Mouse (Mus musculus): ENCODE measurements around the gene Gm9736.
"Not testable (repeated sequence)": the region's sequence is repeated elsewhere in the genome, so short reads cannot be mapped to it uniquely, and the experiment has no call there.

Gene Gm9736

GRCm38 (mm10) chr10:77751254-77751653 is at the start of gene Gm9736:
Gene Gm9736 (minus strand): TSS chr10:77751354.
- not testable (repeated sequence) for DNase-seq (ENCODE audit: low spot score in 2 of 2)

DNA sequence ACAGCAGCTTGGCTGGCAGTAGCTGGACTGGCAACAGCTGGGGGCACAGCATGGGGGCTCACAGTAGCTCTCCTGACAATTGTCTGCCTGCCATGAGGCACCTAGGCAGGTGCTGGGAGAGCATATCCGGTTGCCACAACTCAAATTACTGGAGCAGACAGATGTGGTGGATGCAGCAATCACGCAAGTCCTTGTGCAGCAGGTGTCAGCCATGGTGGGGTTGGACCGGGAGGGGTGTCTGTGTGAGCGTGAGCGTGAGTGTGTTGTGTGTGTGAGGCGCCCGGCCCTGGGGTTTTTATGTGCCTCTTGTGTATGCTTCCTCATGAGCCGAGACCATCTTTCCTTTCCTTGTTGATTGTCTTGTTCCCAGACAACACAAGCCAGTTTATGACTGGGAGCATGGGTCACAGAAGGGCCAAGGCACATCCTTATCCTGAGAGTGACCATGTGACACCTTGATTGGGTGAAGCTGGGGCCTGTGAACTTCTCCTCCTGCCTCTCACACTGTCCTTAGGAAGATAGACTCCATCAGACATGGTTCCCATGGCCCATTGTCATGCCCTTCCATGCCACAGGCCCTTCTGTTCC is 47.9 kb upstream of the Gm9736 start, which contains the start of gene Gm19668:
TSS of gene Gm19668 (minus strand) at position 213 of the 588 bp plus-strand sequence.
- no peak for DNase-seq (ENCODE audit: low spot score in 2 of 2)

GRCm38 (mm10) chr10:77798164-77798920 is 47.2 kb upstream of the Gm9736 start:
- not testable (repeated sequence) for DNase-seq (ENCODE audit: low spot score in 2 of 2)

DNA sequence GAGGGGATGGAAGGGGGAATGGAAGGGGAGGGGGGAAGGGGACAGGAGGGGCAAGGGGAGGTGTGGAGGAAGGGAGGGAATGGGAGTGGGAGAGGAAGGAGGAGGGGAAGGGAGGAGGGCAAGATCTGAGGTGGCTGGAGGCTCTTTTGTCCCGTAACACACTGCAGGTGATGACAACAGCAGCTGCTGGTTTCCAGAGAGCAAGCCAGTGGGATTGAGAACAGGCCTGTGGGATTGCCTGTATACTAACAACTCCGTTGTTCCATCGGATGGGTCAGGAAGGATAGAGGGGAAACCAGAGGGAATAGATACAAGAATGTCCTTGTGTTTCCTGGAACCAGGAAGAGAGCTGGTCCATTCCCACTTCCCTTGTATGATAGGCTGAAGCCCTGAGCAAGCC is 46.5 kb upstream of the Gm9736 start:
- DNase-seq (ENCODE audit: low spot score in 2 of 2): no peak

GRCm38 (mm10) chr10:77794976-77795375 is 43.8 kb upstream of the Gm9736 start, which contains the start of gene Gm9639:
Gene Gm9639 (minus strand): TSS chr10:77795076.
- no peak for DNase-seq (ENCODE audit: low spot score in 2 of 2)

DNA sequence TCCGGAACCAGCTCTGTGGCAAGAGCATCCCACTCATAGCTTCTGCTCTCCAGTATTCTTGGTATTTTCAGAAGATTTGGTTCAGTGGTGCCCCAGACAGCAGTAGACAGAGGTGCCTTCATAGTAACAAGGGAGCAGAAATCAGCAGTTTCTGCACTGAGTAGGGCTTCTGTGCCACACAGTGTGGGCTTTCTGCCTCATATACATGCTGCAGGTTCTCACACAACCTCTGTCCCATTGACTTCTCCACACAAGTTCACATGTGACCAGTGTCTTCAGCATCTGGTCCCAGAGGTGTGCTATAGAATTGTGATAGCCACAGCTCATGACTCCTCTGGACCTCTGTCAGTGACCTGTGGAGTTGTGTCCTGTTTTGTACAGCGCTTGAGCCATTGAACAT is 37.5 kb upstream of the Gm9736 start:
- DNase-seq (ENCODE audit: low spot score in 2 of 2): no peak

DNA sequence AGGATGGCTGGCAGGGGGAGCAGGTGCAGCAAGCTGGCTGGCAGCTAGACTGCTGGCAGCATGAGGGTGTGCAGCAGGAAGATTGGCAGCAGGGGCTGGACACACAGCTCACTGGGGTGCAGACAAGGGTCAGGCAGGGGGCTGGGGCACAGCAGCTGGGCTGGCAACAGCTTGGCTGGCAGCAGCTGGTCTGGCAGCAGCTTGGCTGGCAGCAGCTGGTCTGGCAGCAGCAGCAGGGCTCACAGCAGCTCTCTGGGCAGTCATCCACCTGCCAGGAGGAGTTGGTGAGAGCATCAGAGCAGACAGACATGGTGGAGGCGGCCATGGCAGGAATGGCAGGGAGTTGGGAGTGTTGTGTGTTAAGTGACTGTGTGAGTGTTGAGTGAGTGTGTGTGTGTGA is 36.7 kb upstream of the Gm9736 start, which contains the start of gene Gm7137:
TSS of gene Gm7137 (minus strand) at position 325 of the 400 bp plus-strand sequence.
- not testable (repeated sequence) for DNase-seq (ENCODE audit: low spot score in 2 of 2)

DNA sequence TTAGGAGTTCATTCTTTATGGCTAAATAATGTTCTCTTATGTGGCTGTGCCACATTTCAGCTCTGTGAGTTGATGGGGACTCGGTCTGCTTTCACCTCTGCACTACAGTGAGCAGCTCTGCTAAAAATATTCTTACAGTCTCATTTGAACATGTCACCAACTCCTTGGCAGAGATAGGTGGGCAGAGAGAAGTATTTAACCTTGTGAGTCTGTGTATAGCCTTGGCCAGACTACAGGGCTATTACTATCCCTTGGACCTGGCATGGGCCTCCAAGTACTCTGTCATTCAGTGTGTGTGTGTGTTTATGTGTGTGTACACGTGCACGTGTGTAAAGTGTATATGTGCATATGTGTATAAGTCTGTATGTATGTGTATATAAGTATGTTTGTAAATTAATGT is 32.2 kb upstream of the Gm9736 start:
- DNase-seq (ENCODE audit: low spot score in 2 of 2): not testable (repeated sequence)

- DNase-seq (ENCODE audit: low spot score in 2 of 2): not testable (repeated sequence)
Measured at GRCm38 (mm10) chr10:77782442-77782841, 31.3 kb upstream of the Gm9736 start, which contains the start of gene Gm3250. Gene Gm3250 (minus strand): TSS chr10:77782542.

GRCm38 (mm10) chr10:77776844-77777243 is 25.7 kb upstream of the Gm9736 start, which contains the start of gene Gm7138:
Gene Gm7138 (minus strand): TSS chr10:77776944.
- not testable (repeated sequence) for DNase-seq (ENCODE audit: low spot score in 2 of 2)

DNA sequence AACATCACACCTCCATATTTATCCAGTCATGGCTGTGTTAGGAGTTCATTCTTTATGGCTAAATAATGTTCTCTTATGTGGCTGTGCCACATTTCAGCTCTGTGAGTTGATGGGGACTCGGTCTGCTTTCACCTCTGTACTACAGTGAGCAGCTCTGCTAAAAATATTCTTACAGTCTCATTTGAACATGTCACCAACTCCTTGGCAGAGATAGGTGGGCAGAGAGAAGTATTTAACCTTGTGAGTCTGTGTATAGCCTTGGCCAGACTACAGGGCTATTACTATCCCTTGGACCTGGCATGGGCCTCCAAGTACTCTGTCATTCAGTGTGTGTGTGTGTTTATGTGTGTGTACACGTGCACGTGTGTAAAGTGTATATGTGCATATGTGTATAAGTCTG is 21.0 kb upstream of the Gm9736 start:
- not testable (repeated sequence) for DNase-seq (ENCODE audit: low spot score in 2 of 2)

- DNase-seq (ENCODE audit: low spot score in 2 of 2): not testable (repeated sequence)
Measured at GRCm38 (mm10) chr10:77771225-77771624, 20.1 kb upstream of the Gm9736 start, which contains the start of gene Gm3238. Gene Gm3238 (minus strand): TSS chr10:77771325.

DNA sequence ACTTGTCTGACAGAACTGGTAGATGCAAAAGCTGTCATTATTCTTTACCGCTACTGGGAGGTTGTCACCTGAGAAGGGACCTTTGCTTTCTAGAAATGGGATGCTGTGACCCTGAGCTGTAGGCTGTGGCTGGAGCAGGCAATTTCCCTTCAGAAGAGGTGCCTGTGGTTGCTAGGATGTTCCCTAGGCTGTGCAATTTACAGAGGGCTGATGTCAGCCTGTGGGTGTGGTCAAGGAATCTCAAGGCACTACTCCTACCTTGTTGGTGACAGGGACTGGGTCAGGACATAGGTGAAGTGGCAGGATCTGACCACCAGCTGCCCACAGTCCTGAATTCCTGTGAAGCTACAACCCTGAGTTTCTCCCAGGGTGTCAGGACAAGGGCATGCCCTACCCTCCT is 18.6 kb upstream of the Gm9736 start:
- no peak for DNase-seq (ENCODE audit: low spot score in 2 of 2)

- DNase-seq (ENCODE audit: low spot score in 2 of 2): not testable (repeated sequence)
Measured at GRCm38 (mm10) chr10:77759582-77759981, 8.4 kb upstream of the Gm9736 start, which contains the start of gene Gm3233. Gene Gm3233 (minus strand): TSS chr10:77759682.

DNA sequence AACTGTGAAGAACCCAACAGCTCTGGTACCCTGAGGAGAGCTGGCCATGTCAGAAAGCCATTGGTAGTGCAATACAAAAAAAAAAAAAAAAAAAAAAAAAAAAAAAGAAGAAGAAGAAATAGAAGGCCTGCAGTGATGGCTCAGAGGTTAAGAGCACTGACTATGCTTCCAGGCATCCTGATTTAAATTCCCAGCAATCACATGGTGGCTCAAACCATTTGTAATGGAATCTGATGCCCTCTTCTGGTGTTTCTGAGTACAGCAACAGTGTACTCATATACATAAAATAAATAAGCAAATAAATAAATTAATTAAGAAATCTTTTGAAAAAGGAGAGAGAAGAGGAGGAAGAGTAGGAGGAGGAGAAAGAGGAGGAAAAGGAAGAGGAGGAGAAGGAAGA is 2.3 kb upstream of the Gm9736 start:
- DNase-seq (ENCODE audit: low spot score in 2 of 2): no peak

DNA sequence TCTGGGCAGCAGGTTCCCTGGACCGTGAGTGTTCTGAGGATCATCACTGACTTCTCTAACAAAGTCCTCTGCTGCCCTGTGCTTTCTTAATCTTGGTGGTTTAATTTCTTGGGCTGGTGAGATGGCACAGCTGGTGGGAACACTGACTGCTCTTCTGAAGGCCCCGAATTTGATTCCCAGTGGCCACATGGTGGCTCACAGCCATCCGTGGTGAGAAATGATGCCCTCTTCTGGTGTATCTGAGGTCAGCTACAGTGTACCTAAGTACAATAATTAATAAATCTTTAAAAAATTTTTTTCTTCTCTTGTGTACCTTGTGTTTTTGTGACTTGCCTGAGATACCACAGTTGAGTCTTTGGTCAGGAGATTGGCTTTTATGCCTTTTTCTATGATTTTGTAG is 1.2 kb upstream of the Gm9736 start:
- not testable (repeated sequence) for DNase-seq (ENCODE audit: low spot score in 2 of 2)

- DNase-seq (ENCODE audit: low spot score in 2 of 2): not testable (repeated sequence)
Measured at GRCm38 (mm10) chr10:77750686-77751085, 468 bp downstream of the Gm9736 start.

GRCm38 (mm10) chr10:77741924-77742688 is 9.0 kb downstream of the Gm9736 start, which contains the start of gene Gm18596:
Gene Gm18596 (minus strand): TSS chr10:77742638.
- not testable (repeated sequence) for DNase-seq (ENCODE audit: low spot score in 2 of 2)

DNA sequence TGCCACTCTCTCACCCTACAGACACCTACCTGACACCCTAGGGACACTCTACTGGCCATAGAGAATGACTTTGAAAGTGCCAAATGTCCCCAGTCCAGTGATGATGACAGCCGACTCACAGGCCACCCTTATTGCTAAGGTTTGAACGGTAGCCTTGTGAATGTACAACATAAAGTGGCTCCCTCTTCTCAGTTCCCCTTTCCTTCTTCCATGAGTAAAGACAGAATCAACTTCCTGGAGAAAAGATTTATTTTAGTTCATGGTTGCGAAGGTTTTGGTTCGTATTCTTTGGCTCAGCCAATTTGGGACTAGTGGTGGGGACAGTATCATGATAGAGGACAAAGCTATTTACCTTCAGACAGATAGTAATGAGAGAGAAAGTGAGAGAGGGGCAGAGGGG is 12.2 kb downstream of the Gm9736 start:
- DNase-seq (ENCODE audit: low spot score in 2 of 2): no peak

DNA sequence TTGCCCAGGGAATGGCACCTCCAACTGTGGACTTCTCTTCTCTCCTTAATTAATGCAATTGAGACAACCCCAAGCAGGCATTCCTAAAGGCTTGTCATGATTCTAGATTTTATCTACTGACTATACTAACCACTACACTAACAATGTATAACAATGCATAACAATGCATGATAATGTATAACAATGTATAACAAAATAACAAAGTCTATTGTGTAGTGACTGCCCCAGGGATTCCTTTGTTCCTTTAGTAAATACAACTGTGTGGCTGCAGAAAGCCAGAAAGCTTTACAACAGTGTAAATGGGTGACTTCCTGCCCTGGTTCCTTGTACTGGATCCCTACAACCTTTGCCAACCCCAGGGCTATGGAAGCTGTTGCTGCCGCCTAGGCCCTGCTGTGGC is 15.2 kb downstream of the Gm9736 start:
- no peak for DNase-seq (ENCODE audit: low spot score in 2 of 2)

- no peak for DNase-seq (ENCODE audit: low spot score in 2 of 2)
Measured at GRCm38 (mm10) chr10:77729241-77729640, 21.9 kb downstream of the Gm9736 start.

GRCm38 (mm10) chr10:77728280-77728679 is 22.9 kb downstream of the Gm9736 start:
- no peak for DNase-seq (ENCODE audit: low spot score in 2 of 2)

All from left cerebral cortex, adult 9 months (tissue).